Mouse (Mus musculus): ENCODE data around the gene Mageb18. TPM values are rescaled to one million over a fixed set of nuclear protein-coding genes. Genes with fewer than 3 reads are reported as not detected.
"Not testable (repeated sequence)": the region's sequence is repeated elsewhere in the genome, so short reads cannot be mapped to it uniquely, and the experiment has no call there.

The Mageb18 gene
- not detected in 2 replicates for polyA plus RNA-seq (2015; fragmentation: Nextera tagmentation; extraction: Ambion mirVana)

DNA sequence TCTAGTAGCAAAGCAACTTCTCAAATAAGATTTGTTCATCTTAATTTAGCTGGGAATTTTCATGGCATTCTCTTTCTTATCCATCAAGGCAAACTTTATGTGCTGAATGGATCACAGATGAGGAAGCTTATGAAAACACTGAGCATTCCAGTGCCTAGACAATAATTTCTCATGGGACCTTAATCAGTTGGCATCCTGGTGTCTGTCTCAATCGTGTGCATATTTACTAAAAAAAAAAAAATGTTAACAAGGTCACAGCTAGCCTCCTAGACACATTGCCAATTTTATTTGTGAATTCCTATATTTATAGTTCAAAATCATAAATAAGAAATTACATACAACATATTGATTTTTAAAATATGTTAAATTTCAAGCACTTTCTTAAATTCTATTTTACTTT is at the start of gene Mageb18:
Gene Mageb18 (minus strand): TSS at position 101 of the 400 bp plus-strand sequence.
- WGBS = 54% methylated on average over 1 of the region's 1 CpGs

GRCm38 (mm10) chrX:92612788-92613187 is 13.4 kb upstream of the Mageb18 start:
- Histone ChIP-seq H3K9ac (no peak overlapping the region), H3K4me2 (no peak overlapping the region), H3K4me1 (no peaks in the 10 kb centered on the region), H3K27me3 (replicated peaks) (no peaks in the 10 kb centered on the region), H3K27ac (no peak overlapping the region), H3K36me3 (replicated peaks) (no peaks in the 10 kb centered on the region), H3K9me3 (no peaks in the 10 kb centered on the region), H3K4me3 (no peak overlapping the region)
- 88% methylated on average over 3 of the region's 3 CpGs for WGBS
- ATAC-seq (replicated peaks) = no peak

More for the DNA sequence above, at the start of gene Mageb18:
- Histone ChIP-seq H3K27ac (no peak within 1 kb of the TSS), H3K4me3 (no peak within 1 kb of the TSS), H3K4me2 (no peak within 1 kb of the TSS), H3K36me3 (replicated peaks) (no peaks in the 10 kb centered on the region), H3K4me1 (no peaks in the 10 kb centered on the region), H3K9ac (no peak within 1 kb of the TSS), H3K9me3 (no peaks in the 10 kb centered on the region), H3K27me3 (replicated peaks) (no peaks in the 10 kb centered on the region)
- ATAC-seq (replicated peaks) = no peak

DNA sequence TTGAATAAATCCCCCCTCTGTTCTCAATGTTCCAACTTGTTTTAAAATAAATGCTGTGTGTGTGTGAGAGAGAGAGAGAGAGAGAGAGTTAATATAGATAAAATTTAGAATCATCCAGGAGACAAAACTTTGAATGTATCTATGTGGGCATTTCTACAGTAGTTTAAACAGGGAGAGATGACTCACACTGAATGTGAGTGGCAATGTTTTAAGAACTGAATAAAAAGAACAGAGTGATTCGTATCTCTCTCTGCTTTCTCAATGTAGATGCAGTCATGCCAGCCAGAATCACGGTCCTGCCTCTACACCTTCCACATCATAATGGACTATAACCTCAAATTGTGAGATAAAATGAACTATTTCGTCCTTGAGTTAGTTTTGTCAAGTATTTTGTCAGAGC is 11.1 kb upstream of the Mageb18 start:
- WGBS = 73% methylated on average over 3 of the region's 3 CpGs
- no peak overlapping the region for H3K9ac ChIP-seq
- no peaks in the 10 kb centered on the region for H3K9me3 ChIP-seq
- no peak overlapping the region for H3K4me3 ChIP-seq
- no peak overlapping the region for H3K27ac ChIP-seq
- no peaks in the 10 kb centered on the region for H3K4me1 ChIP-seq
- H3K4me2 ChIP-seq = no peak overlapping the region
- ATAC-seq (replicated peaks) = no peak
- H3K36me3 ChIP-seq (replicated peaks) = no peaks in the 10 kb centered on the region
- H3K27me3 ChIP-seq (replicated peaks) = no peaks in the 10 kb centered on the region

DNA sequence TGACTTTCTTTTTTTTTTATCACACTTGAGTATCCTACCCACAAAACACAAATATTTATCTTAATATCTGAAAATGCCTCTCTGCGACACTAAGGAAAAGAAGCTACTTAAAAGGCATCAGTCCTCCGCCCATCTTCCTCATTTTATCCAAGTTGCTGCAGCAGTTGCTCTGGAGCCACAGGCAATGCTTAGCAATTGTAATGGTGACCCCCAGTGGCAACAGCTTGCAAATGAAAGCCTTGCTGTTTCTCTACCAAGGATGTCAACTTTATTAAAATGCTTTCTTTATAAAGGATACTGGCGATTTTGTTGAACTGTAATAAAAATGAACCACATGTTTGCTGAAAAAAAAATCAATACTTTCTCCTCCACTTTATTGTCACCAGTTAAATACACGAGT is 2.0 kb downstream of the Mageb18 start:
- H3K4me3 ChIP-seq = no peak overlapping the region
- WGBS = 43% methylated on average over 4 of the region's 4 CpGs
- H3K4me1 ChIP-seq = no peaks in the 10 kb centered on the region

DNA sequence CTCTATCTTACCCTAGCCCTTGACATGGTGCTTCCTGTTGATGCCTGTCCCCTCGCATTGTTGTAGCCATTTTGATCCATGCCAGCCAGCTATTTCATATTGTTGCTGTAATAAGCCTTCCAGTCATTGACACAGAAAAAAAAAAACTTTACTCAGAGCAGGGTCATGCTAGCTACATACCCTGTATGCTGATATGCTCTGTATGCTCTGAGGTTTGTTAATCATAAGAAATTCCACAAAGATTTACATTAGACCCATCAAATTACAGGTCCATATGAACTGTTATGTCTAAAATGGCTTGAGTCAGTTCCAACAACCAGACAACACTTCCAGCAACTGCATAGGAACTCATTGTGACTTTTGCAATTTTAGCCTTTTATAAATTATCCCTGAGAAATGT is 71.5 kb downstream of the Mageb18 start:
- H3K4me2 ChIP-seq = no peak overlapping the region
- WGBS = 81% methylated on average over 1 of the region's 1 CpGs
- no peaks in the 10 kb centered on the region for H3K36me3 ChIP-seq (replicated peaks)
- no peak overlapping the region for H3K9ac ChIP-seq
- no peaks in the 10 kb centered on the region for H3K9me3 ChIP-seq
- H3K27me3 ChIP-seq (replicated peaks) = no peaks in the 10 kb centered on the region
- H3K4me1 ChIP-seq = no peaks in the 10 kb centered on the region
- no peak for ATAC-seq (replicated peaks)
- H3K27ac ChIP-seq = no peak overlapping the region
- H3K4me3 ChIP-seq = no peak overlapping the region

More for the DNA sequence above, 2.0 kb downstream of the Mageb18 start:
- Histone ChIP-seq H3K27ac (no peak overlapping the region), H3K9me3 (no peaks in the 10 kb centered on the region), H3K36me3 (replicated peaks) (no peaks in the 10 kb centered on the region), H3K9ac (no peak overlapping the region), H3K27me3 (replicated peaks) (no peaks in the 10 kb centered on the region), H3K4me2 (no peak overlapping the region)
- ATAC-seq (replicated peaks) = 0 out of 2 replicates have a peak, but pooled peaks have one; percentile 63

GRCm38 (mm10) chrX:92498254-92498653 is 101.1 kb downstream of the Mageb18 start:
- no peaks in the 10 kb centered on the region for H3K9me3 ChIP-seq
- no peak overlapping the region for H3K4me3 ChIP-seq
- H3K27me3 ChIP-seq (replicated peaks) = no peaks in the 10 kb centered on the region
- no peak overlapping the region for H3K4me2 ChIP-seq
- no peak overlapping the region for H3K9ac ChIP-seq
- H3K4me1 ChIP-seq = no peaks in the 10 kb centered on the region
- ATAC-seq (replicated peaks) = no peak
- 46% methylated on average over 1 of the region's 1 CpGs for WGBS
- H3K27ac ChIP-seq = no peak overlapping the region
- H3K36me3 ChIP-seq (replicated peaks) = no peaks in the 10 kb centered on the region

- H3K4me2 ChIP-seq; H3K9me3 ChIP-seq; H3K27ac ChIP-seq; ATAC-seq (replicated peaks); H3K36me3 ChIP-seq (replicated peaks); H3K4me1 ChIP-seq; H3K27me3 ChIP-seq (replicated peaks); H3K9ac ChIP-seq; H3K4me3 ChIP-seq: not testable (repeated sequence)
- 85% methylated on average over 4 of the region's 4 CpGs for WGBS
Observed at GRCm38 (mm10) chrX:92489649-92490048, 109.7 kb downstream of the Mageb18 start, which contains the start of gene Gm5941. Gene Gm5941, plus strand, starts transcription at chrX:92489949.

DNA sequence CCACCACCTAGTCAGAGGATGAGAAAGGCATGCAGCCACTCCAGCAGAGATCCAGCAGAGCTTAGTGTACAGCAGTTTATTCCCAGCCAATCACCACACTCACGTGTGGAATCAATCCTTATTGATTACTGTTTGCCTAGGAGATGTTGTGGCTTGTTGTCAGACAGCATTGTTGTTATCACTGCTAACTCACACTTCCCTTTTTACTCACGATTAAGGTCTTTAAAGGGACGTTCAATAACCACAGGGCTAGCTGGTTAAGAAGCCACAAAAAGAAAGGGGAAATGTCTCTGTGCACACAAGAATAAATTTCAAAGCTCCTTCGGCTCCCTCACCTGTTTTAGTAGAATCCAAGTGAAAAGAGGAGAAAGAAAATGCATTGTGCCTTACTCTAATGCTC is 134.6 kb downstream of the Mageb18 start:
- H3K36me3 ChIP-seq (replicated peaks) = no peaks in the 10 kb centered on the region
- no peak overlapping the region for H3K27ac ChIP-seq
- no peak overlapping the region for H3K9ac ChIP-seq
- no peak overlapping the region for H3K4me3 ChIP-seq
- H3K4me1 ChIP-seq = no peaks in the 10 kb centered on the region
- no peaks in the 10 kb centered on the region for H3K9me3 ChIP-seq
- ATAC-seq (replicated peaks) = no peak
- H3K27me3 ChIP-seq (replicated peaks) = no peaks in the 10 kb centered on the region
- H3K4me2 ChIP-seq = no peak overlapping the region
- 58% methylated on average over 4 of the region's 4 CpGs for WGBS

GRCm38 (mm10) chrX:92460496-92460895 is 138.9 kb downstream of the Mageb18 start:
- Histone ChIP-seq H3K9ac (no peak overlapping the region), H3K4me1 (no peaks in the 10 kb centered on the region), H3K4me2 (no peak overlapping the region), H3K36me3 (replicated peaks) (no peaks in the 10 kb centered on the region), H3K9me3 (no peaks in the 10 kb centered on the region), H3K4me3 (no peak overlapping the region), H3K27me3 (replicated peaks) (no peaks in the 10 kb centered on the region), H3K27ac (no peak overlapping the region)
- no peak for ATAC-seq (replicated peaks)
- WGBS = 31% methylated on average over 3 of the region's 3 CpGs

GRCm38 (mm10) chrX:92387384-92387783 is 212.0 kb downstream of the Mageb18 start:
- no peaks in the 10 kb centered on the region for H3K9me3 ChIP-seq

DNA sequence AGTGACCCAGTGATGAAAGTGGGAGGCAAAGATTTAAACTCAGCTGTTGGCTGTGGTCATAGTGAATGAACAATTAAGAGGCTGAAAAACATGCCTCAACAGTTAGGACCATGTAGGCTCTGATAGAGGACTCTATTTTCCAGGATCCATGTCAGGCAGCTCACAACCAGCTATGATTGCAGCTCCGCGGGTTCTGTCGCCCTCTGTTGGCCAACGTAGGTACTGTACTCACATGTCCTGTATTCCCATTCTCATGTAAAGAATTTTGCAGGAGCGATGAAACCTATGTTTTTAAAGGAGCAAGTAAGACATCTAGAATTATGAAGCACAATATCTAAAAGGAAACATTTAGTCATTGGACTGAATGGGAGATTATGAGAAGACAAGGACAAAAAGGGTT is 256.4 kb downstream of the Mageb18 start:
- no peak overlapping the region for H3K9ac ChIP-seq
- no peaks in the 10 kb centered on the region for H3K4me1 ChIP-seq
- H3K27me3 ChIP-seq (replicated peaks) = no peaks in the 10 kb centered on the region
- H3K27ac ChIP-seq = no peak overlapping the region
- 15% methylated on average over 5 of the region's 5 CpGs for WGBS
- no peak overlapping the region for H3K4me3 ChIP-seq
- ATAC-seq (replicated peaks) = no peak
- no peak overlapping the region for H3K4me2 ChIP-seq
- no peaks in the 10 kb centered on the region for H3K9me3 ChIP-seq
- no peaks in the 10 kb centered on the region for H3K36me3 ChIP-seq (replicated peaks)

More at GRCm38 (mm10) chrX:92387384-92387783, 212.0 kb downstream of the Mageb18 start:
- no peak overlapping the region for H3K4me2 ChIP-seq
- no peak overlapping the region for H3K4me3 ChIP-seq
- H3K36me3 ChIP-seq (replicated peaks) = no peaks in the 10 kb centered on the region
- no peak overlapping the region for H3K27ac ChIP-seq
- H3K9ac ChIP-seq = no peak overlapping the region
- no peaks in the 10 kb centered on the region for H3K27me3 ChIP-seq (replicated peaks)
- H3K4me1 ChIP-seq = no peaks in the 10 kb centered on the region
- no peak for ATAC-seq (replicated peaks)

DNA sequence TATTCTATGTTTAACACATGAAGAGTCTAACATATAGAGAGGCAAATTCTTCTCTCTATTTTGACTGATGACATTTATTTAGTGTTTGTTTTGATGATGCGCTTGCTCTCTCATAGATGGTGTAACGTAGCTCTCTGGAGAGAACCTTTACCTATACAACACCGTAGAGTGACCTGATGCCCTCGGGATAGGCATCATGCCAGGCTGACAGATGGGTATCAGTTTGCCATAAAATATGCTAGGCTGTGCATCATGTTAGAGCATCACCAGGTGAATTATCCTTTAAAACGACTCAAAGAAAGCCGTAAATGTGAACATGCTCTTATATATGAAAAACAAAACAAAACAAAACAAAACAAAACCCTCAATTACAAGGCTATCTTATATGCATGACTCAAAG is 258.5 kb downstream of the Mageb18 start:
- Histone ChIP-seq H3K4me2 (no peak overlapping the region), H3K27ac (no peak overlapping the region), H3K9ac (no peak overlapping the region), H3K4me3 (no peak overlapping the region), H3K9me3 (no peaks in the 10 kb centered on the region), H3K4me1 (no peaks in the 10 kb centered on the region), H3K36me3 (replicated peaks) (no peaks in the 10 kb centered on the region), H3K27me3 (replicated peaks) (no peaks in the 10 kb centered on the region)
- ATAC-seq (replicated peaks) = no peak
- WGBS = 84% methylated on average over 6 of the region's 6 CpGs

GRCm38 (mm10) chrX:92339551-92339950 is 259.8 kb downstream of the Mageb18 start:
- Histone ChIP-seq H3K4me2 (no peak overlapping the region), H3K27ac (no peak overlapping the region), H3K4me3 (no peak overlapping the region), H3K9ac (no peak overlapping the region), H3K9me3 (no peaks in the 10 kb centered on the region), H3K27me3 (replicated peaks) (no peaks in the 10 kb centered on the region), H3K4me1 (no peaks in the 10 kb centered on the region), H3K36me3 (replicated peaks) (no peaks in the 10 kb centered on the region)
- WGBS = 82% methylated on average over 2 of the region's 2 CpGs
- no peak for ATAC-seq (replicated peaks)

Measured in midbrain, embryonic 15.5 days (tissue).